Mouse (Mus musculus): ENCODE results near the gene Ppfibp2. TPM values are rescaled to one million over a fixed set of nuclear protein-coding genes. Genes with fewer than 3 reads are reported as not detected.

The Ppfibp2 gene
- polyA plus RNA-seq, 1 experiment, result 0.01 TPM

- TF ChIP-seq GATA1 (IDR thresholded peaks at IDR 0.05; ENCODE audit: low read length), result no peak
- no peak for TF ChIP-seq TAL1 (IDR thresholded peaks at IDR 0.05; ENCODE audit: low read length)
- Histone ChIP-seq H3K27me3 (ENCODE audit: control insufficient read depth) (no peaks in the 10 kb centered on the region), H3K9me3 (ENCODE audit: control insufficient read depth, low read length) (no peaks in the 10 kb centered on the region), H3K4me3 (replicated peaks) (no peak overlapping the region), H3K36me3 (ENCODE audit: control insufficient read depth) (no peaks in the 10 kb centered on the region), H3K4me1 (ENCODE audit: control insufficient read depth) (no peaks in the 10 kb centered on the region)
These were observed 21.2 kb upstream of the Ppfibp2 start for GRCm38 (mm10) chr7:107573856-107574255.

GRCm38 (mm10) chr7:107574276-107574675 lies 20.7 kb upstream of the Ppfibp2 start:
- no peak overlapping the region for H3K4me3 ChIP-seq (replicated peaks)
- no peak for TF ChIP-seq GATA1 (IDR thresholded peaks at IDR 0.05; ENCODE audit: low read length)
- no peaks in the 10 kb centered on the region for H3K9me3 ChIP-seq (ENCODE audit: control insufficient read depth, low read length)
- H3K36me3 ChIP-seq (ENCODE audit: control insufficient read depth), result no peaks in the 10 kb centered on the region
- no peaks in the 10 kb centered on the region for H3K4me1 ChIP-seq (ENCODE audit: control insufficient read depth)
- H3K27me3 ChIP-seq (ENCODE audit: control insufficient read depth), result no peaks in the 10 kb centered on the region

DNA sequence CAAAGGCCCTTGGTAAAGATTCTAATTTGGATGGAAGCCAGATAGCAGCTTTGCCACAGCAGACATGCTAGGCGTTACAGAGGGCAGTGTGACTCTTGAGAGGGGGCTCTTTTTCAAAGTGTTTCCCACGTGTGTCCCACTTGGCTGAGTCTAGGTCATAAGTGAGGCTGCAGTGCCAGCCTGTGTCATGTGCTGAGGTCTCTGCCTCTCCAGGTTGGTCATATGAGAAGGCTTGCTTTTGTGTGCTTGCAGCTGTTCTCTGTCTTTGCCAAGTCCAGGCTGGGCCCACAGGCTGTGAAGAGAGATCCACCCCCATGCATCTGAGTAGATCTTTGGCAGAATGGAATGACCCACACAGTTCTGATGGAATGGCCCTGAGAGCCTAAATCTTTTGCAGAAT lies 2.4 kb upstream of the Ppfibp2 start:
- Histone ChIP-seq H3K36me3 (ENCODE audit: control insufficient read depth) (no peaks in the 10 kb centered on the region), H3K4me3 (replicated peaks) (no peak overlapping the region), H3K27me3 (ENCODE audit: control insufficient read depth) (peaks cover 9% of the 10 kb centered on the region), H3K4me1 (ENCODE audit: control insufficient read depth) (peaks cover 12% of the 10 kb centered on the region), H3K9me3 (ENCODE audit: control insufficient read depth, low read length) (no peaks in the 10 kb centered on the region)
- TF ChIP-seq GATA1 (IDR thresholded peaks at IDR 0.05; ENCODE audit: low read length) (no peak), TAL1 (IDR thresholded peaks at IDR 0.05; ENCODE audit: low read length) (no peak)

DNA sequence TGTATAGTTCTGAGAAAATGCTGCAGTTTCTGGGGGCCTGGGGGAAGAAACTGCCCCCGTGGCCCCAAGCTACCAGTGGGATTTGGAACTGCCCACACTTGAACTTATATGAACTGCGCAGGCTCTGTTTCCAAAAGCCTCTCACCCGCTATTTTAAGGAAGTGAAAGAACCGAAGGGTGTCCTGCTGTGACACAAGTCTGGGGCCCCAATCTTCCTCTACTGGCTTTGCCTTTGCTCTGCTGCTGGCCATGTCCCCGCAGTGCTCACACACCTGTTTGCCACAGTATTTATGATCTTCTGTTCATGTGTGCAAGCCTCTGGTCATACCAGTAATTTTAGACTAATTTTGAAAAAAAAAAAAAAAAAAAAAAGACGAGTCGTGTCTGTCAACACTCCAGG lies 1.1 kb upstream of the Ppfibp2 start:
- Histone ChIP-seq H3K27me3 (ENCODE audit: control insufficient read depth) (peaks cover 9% of the 10 kb centered on the region), H3K4me1 (ENCODE audit: control insufficient read depth) (peaks cover 12% of the 10 kb centered on the region), H3K9me3 (ENCODE audit: control insufficient read depth, low read length) (no peaks in the 10 kb centered on the region), H3K36me3 (ENCODE audit: control insufficient read depth) (no peaks in the 10 kb centered on the region), H3K4me3 (replicated peaks) (no peak overlapping the region)
- TF ChIP-seq GATA1 (IDR thresholded peaks at IDR 0.05; ENCODE audit: low read length), result no peak
- no peak for TF ChIP-seq TAL1 (IDR thresholded peaks at IDR 0.05; ENCODE audit: low read length)

- no peaks in the 10 kb centered on the region for H3K36me3 ChIP-seq (ENCODE audit: control insufficient read depth)
- TF ChIP-seq GATA1 (IDR thresholded peaks at IDR 0.05; ENCODE audit: low read length) (no peak), TAL1 (IDR thresholded peaks at IDR 0.05; ENCODE audit: low read length) (no peak)
- no peaks in the 10 kb centered on the region for H3K9me3 ChIP-seq (ENCODE audit: control insufficient read depth, low read length)
- peaks cover 12% of the 10 kb centered on the region for H3K4me1 ChIP-seq (ENCODE audit: control insufficient read depth)
- H3K4me3 ChIP-seq (replicated peaks), result peak overlapping the region; percentile 58
- peaks cover 9% of the 10 kb centered on the region for H3K27me3 ChIP-seq (ENCODE audit: control insufficient read depth)
These were observed 616 bp upstream of the Ppfibp2 start for GRCm38 (mm10) chr7:107594325-107594856.

DNA sequence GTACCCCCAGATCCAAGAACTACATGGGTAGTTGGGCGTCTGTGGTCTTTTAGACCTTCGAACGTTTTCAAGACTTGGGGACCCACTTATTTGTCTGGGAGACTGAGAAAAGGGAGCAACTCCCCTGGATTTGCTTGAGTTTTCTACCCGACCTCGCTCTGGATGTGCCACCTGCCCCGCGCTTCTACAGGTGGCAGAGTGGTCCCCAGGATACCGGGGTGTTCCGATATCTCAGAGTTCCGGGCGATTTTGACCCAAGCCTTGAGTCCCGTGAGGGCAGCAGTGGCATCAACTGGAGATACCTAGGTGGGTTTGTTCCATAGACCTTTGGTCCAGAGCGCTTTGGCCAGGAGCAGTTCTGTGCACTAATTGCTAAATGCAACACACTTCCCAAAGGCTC lies 419 bp downstream of the Ppfibp2 start:
- no peak for TF ChIP-seq GATA1 (IDR thresholded peaks at IDR 0.05; ENCODE audit: low read length)
- TF ChIP-seq TAL1 (IDR thresholded peaks at IDR 0.05; ENCODE audit: low read length), result no peak
- H3K4me1 ChIP-seq (ENCODE audit: control insufficient read depth), result peaks cover 12% of the 10 kb centered on the region
- H3K27me3 ChIP-seq (ENCODE audit: control insufficient read depth), result peaks cover 9% of the 10 kb centered on the region
- no peaks in the 10 kb centered on the region for H3K9me3 ChIP-seq (ENCODE audit: control insufficient read depth, low read length)
- peak overlapping the region; percentile 58 for H3K4me3 ChIP-seq (replicated peaks)
- H3K36me3 ChIP-seq (ENCODE audit: control insufficient read depth), result no peaks in the 10 kb centered on the region

- no peak overlapping the region for H3K4me3 ChIP-seq (replicated peaks)
These were observed 1.7 kb downstream of the Ppfibp2 start for GRCm38 (mm10) chr7:107596753-107597152.

DNA sequence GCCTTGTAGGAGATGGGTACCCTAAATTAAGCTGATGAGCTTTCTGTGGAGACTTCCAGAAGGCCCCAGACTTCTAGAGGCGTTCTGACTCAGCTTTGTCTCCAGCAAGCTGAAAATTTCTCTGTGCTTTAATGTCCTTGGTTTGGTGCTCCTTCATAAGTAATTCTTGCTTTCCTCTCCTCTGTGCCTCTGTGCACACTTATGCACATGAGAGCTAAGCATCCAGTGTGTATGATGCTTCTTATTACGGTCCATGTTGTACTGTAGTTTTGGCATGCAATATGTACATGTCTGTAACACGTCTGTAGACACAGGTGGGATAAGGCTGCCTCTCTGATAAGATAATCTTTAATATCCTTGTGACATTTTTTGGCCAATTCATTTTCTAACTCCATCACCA lies 2.9 kb downstream of the Ppfibp2 start:
- TF ChIP-seq TAL1 (IDR thresholded peaks at IDR 0.05; ENCODE audit: low read length), result no peak
- TF ChIP-seq GATA1 (IDR thresholded peaks at IDR 0.05; ENCODE audit: low read length), result no peak
- H3K9me3 ChIP-seq (ENCODE audit: control insufficient read depth, low read length), result no peaks in the 10 kb centered on the region
- H3K27me3 ChIP-seq (ENCODE audit: control insufficient read depth), result peaks cover 9% of the 10 kb centered on the region
- H3K4me3 ChIP-seq (replicated peaks), result no peak overlapping the region
- H3K36me3 ChIP-seq (ENCODE audit: control insufficient read depth), result no peaks in the 10 kb centered on the region
- H3K4me1 ChIP-seq (ENCODE audit: control insufficient read depth), result peaks cover 12% of the 10 kb centered on the region

More at GRCm38 (mm10) chr7:107596753-107597152, 1.7 kb downstream of the Ppfibp2 start:
- Histone ChIP-seq H3K36me3 (ENCODE audit: control insufficient read depth) (no peaks in the 10 kb centered on the region), H3K27me3 (ENCODE audit: control insufficient read depth) (peaks cover 9% of the 10 kb centered on the region), H3K9me3 (ENCODE audit: control insufficient read depth, low read length) (no peaks in the 10 kb centered on the region), H3K4me1 (ENCODE audit: control insufficient read depth) (peaks cover 12% of the 10 kb centered on the region)
- no peak for TF ChIP-seq GATA1 (IDR thresholded peaks at IDR 0.05; ENCODE audit: low read length)
- no peak for TF ChIP-seq TAL1 (IDR thresholded peaks at IDR 0.05; ENCODE audit: low read length)

GRCm38 (mm10) chr7:107600651-107601050 lies 5.6 kb downstream of the Ppfibp2 start:
- Histone ChIP-seq H3K4me3 (replicated peaks) (no peak overlapping the region), H3K4me1 (ENCODE audit: control insufficient read depth) (no peaks in the 10 kb centered on the region), H3K9me3 (ENCODE audit: control insufficient read depth, low read length) (no peaks in the 10 kb centered on the region), H3K36me3 (ENCODE audit: control insufficient read depth) (no peaks in the 10 kb centered on the region), H3K27me3 (ENCODE audit: control insufficient read depth) (peaks cover under 1% of the 10 kb centered on the region)
- TF ChIP-seq GATA1 (IDR thresholded peaks at IDR 0.05; ENCODE audit: low read length), result no peak
- no peak for TF ChIP-seq TAL1 (IDR thresholded peaks at IDR 0.05; ENCODE audit: low read length)

DNA sequence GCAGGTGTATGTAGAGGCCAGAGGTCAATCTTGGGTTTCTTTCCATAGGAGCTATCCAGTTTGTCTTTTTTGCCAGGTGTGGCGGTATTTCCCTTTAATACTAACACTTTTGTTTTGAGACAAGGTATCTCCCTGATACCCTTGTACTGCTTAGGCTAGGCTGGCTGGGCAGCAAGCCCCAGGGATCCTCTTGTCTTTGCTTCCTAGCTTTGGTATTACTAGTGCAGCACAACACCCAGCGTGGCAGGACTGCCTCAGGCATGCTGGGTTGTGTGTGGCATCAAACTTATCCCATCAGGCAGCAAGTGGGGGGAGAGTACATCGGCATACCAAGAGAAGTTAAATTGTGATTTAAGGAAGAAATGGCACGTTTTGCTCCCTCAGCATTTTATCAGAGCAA lies 7.5 kb downstream of the Ppfibp2 start:
- H3K36me3 ChIP-seq (ENCODE audit: control insufficient read depth), result no peaks in the 10 kb centered on the region
- no peak overlapping the region for H3K4me3 ChIP-seq (replicated peaks)
- no peaks in the 10 kb centered on the region for H3K4me1 ChIP-seq (ENCODE audit: control insufficient read depth)
- H3K27me3 ChIP-seq (ENCODE audit: control insufficient read depth), result no peaks in the 10 kb centered on the region
- H3K9me3 ChIP-seq (ENCODE audit: control insufficient read depth, low read length), result no peaks in the 10 kb centered on the region
- TF ChIP-seq TAL1 (IDR thresholded peaks at IDR 0.05; ENCODE audit: low read length), result no peak
- TF ChIP-seq GATA1 (IDR thresholded peaks at IDR 0.05; ENCODE audit: low read length), result no peak

Data from erythroblast, embryonic 14.5 days (primary cell).